Mouse (Mus musculus): Measurements from ENCODE around the gene Art5.

Art5 gene

GRCm38 (mm10) chr7:102109171-102109570 lies at the start of gene Art5:
TSS of gene Art5 (minus strand) at chr7:102109489.
- no peak for DNase-seq (ENCODE audit: extremely low spot score)

- no peak for DNase-seq (ENCODE audit: extremely low spot score)
Observed at GRCm38 (mm10) chr7:102153691-102154090, 44.4 kb upstream of the Art5 start.

- DNase-seq (ENCODE audit: extremely low spot score) = no peak
Observed at GRCm38 (mm10) chr7:102137898-102138297, 28.6 kb upstream of the Art5 start.

GRCm38 (mm10) chr7:102137464-102137863 lies 28.2 kb upstream of the Art5 start:
- DNase-seq (ENCODE audit: extremely low spot score) = peak; percentile 34

- no peak for DNase-seq (ENCODE audit: extremely low spot score)
Observed at GRCm38 (mm10) chr7:102132395-102132794, 23.1 kb upstream of the Art5 start.

GRCm38 (mm10) chr7:102120326-102120725 lies 11.0 kb upstream of the Art5 start:
- DNase-seq (ENCODE audit: extremely low spot score) = no peak

GRCm38 (mm10) chr7:102117382-102117781 lies 8.1 kb upstream of the Art5 start:
- no peak for DNase-seq (ENCODE audit: extremely low spot score)

- DNase-seq (ENCODE audit: extremely low spot score) = no peak
Observed at GRCm38 (mm10) chr7:102116579-102117331, 7.5 kb upstream of the Art5 start, which contains the start of gene Chrna10. TSS of gene Chrna10 (minus strand) at chr7:102116828.

GRCm38 (mm10) chr7:102113151-102113729 lies 4.0 kb upstream of the Art5 start:
- DNase-seq (ENCODE audit: extremely low spot score) = no peak

- no peak for DNase-seq (ENCODE audit: extremely low spot score)
Observed at GRCm38 (mm10) chr7:102109746-102110145, 457 bp upstream of the Art5 start.

- no peak for DNase-seq (ENCODE audit: extremely low spot score)
Observed at GRCm38 (mm10) chr7:102108206-102108605, 1.1 kb downstream of the Art5 start.

- DNase-seq (ENCODE audit: extremely low spot score) = peak; percentile 39
Observed at GRCm38 (mm10) chr7:102106700-102107141, 2.6 kb downstream of the Art5 start.

- DNase-seq (ENCODE audit: extremely low spot score) = no peak
Observed at GRCm38 (mm10) chr7:102104126-102104525, 5.2 kb downstream of the Art5 start.

GRCm38 (mm10) chr7:102103555-102103954 lies 5.7 kb downstream of the Art5 start:
- no peak for DNase-seq (ENCODE audit: extremely low spot score)

- peak; percentile 17 for DNase-seq (ENCODE audit: extremely low spot score)
Observed at GRCm38 (mm10) chr7:102102696-102103095, 6.6 kb downstream of the Art5 start.

- peak; percentile 22 for DNase-seq (ENCODE audit: extremely low spot score)
Observed at GRCm38 (mm10) chr7:102102241-102102640, 7.0 kb downstream of the Art5 start.

GRCm38 (mm10) chr7:102101487-102101886 lies 7.8 kb downstream of the Art5 start, which contains the start of gene Art1:
TSS of gene Art1 (plus strand) at chr7:102101743.
- DNase-seq (ENCODE audit: extremely low spot score) = peak; percentile 19

GRCm38 (mm10) chr7:102100868-102101267 lies 8.4 kb downstream of the Art5 start:
- no peak for DNase-seq (ENCODE audit: extremely low spot score)

- peak; percentile 74 for DNase-seq (ENCODE audit: extremely low spot score)
Observed at GRCm38 (mm10) chr7:102099760-102100661, 9.3 kb downstream of the Art5 start.

GRCm38 (mm10) chr7:102087336-102087735 lies 22.0 kb downstream of the Art5 start:
- DNase-seq (ENCODE audit: extremely low spot score) = no peak

- no peak for DNase-seq (ENCODE audit: extremely low spot score)
Observed at GRCm38 (mm10) chr7:102084041-102084696, 25.1 kb downstream of the Art5 start.

- DNase-seq (ENCODE audit: extremely low spot score) = no peak
Observed at GRCm38 (mm10) chr7:102082816-102083215, 26.5 kb downstream of the Art5 start, which contains the start of gene Trpc2. TSS of gene Trpc2 (plus strand) at chr7:102083116.

All from embryo, embryonic 9.5 days (tissue).